Mouse (Mus musculus) naive thymus-derived CD4-positive, alpha-beta T cell, adult 2 months (primary cell): Measurements from ENCODE around the gene Ube2c.

Experiments used
- DNase-seq: peaks from one replicate; pipeline ENCODE4 v3.0.0-alpha.2; 2011; ENCODE audit warnings: low read depth

Ube2c gene

DNA sequence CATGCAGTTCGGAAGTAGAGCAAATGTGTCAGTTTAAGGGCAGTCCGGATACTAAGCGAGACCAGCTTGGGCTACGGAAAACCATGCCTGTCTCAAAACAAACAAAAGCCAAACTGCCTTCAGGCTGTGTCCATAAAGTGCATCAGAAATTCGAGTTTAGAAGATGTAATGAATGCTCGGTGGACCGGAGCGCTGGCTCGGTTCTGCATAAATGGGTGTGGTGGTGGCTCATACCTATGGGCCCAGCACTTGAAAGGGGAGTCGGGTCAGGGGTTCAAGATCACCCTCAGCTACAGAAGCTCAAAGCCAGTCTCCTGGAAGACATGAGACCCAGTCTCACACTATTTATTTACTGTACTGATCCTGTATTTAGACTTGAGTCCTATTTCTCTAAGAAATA is 18.1 kb downstream of the Ube2c start:
- no peak for DNase-seq

DNA sequence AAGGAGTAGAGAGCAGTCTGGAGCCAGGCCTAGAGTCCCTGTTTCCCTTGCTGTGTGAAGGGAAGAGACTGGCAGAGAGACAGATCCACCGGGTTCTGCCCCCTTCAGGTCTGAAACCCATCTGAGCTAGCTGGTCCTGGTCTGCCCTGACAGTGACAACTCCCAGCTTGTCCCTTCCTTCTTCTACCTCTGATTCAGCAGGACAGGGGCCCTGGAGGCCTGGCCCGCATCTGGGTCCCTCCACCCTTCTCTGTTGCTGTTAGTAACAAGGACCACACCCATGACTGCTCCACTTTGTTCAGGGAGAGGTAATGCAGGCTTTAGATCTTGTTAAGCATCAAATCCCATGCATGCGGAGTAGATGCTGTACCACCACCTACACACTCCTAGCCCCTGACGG is 18.7 kb downstream of the Ube2c start:
- no peak for DNase-seq

GRCm38 (mm10) chr2:164790451-164790850 is 20.8 kb downstream of the Ube2c start:
- no peak for DNase-seq

DNA sequence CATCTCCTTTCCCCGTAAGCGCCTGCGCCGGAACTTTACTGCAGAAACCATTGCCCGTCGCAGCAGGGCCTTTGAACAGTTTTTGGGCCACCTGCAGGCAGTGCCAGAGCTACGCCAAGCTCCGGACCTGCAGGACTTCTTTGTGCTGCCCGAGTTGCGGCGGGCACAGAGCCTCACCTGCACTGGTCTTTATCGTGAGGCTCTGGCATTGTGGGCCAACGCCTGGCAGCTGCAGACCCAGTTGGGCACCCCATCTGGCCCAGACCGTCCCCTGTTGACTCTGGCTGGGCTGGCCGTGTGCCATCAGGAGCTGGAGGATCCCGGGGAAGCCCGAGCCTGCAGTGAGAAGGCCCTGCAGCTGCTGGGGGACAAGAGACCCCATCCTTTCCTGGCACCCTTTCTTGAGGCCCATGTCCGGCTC is 22.2 kb downstream of the Ube2c start:
- no peak for DNase-seq

- DNase-seq = no peak
Observed at GRCm38 (mm10) chr2:164792400-164793190, 22.9 kb downstream of the Ube2c start.

DNA sequence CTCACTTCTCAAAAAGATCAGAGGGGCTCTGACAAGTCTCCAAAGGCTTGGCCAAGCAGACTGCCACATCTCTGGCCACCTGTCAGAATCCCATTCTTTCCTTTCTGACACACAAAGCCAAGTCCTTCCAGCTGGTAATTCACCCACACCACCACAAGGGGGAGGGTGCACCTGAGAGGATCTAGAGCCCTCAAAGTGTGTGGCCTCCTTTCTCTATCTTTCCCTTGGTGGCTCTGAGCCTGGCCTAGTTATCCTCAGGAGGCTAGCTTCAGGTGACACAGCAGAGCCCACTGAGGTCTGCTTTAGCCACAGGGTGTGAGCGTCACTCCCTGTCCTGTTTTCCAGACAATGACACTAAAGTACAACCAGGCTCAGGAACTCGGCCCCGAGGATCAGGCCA is 23.5 kb downstream of the Ube2c start:
- DNase-seq = peak; percentile 74

- peak; percentile 53 for DNase-seq
Observed at GRCm38 (mm10) chr2:164793772-164794171, 24.1 kb downstream of the Ube2c start.

DNA sequence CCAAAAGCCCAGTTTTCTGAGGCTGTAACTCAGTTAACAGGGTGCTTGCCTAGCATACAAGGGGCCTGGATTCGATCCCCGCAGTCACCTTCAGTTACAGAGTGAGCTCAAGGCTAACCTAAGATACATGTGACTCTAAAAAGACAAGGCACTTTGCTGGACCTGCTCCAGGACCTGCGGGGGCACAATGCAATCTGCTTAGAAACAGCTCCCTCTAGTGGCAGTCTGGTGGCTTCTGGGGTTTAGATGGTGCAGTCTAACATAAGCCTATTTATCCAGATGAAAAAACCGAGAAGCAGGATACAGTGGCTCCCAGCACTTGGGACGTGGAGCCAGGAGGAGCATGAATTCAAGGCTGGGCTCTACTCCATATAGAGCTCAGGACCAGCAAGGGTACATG is 24.6 kb downstream of the Ube2c start:
- DNase-seq = peak; percentile 88

- DNase-seq = no peak
Observed at GRCm38 (mm10) chr2:164795868-164796267, 26.2 kb downstream of the Ube2c start.

GRCm38 (mm10) chr2:164798554-164798953 is 28.9 kb downstream of the Ube2c start:
- peak; percentile 50 for DNase-seq

GRCm38 (mm10) chr2:164800252-164801004 is 30.7 kb downstream of the Ube2c start:
- DNase-seq = no peak

GRCm38 (mm10) chr2:164803201-164803920 is 33.7 kb downstream of the Ube2c start:
- DNase-seq = no peak

GRCm38 (mm10) chr2:164803921-164804313 is 34.2 kb downstream of the Ube2c start:
- DNase-seq = peak; percentile 37

DNA sequence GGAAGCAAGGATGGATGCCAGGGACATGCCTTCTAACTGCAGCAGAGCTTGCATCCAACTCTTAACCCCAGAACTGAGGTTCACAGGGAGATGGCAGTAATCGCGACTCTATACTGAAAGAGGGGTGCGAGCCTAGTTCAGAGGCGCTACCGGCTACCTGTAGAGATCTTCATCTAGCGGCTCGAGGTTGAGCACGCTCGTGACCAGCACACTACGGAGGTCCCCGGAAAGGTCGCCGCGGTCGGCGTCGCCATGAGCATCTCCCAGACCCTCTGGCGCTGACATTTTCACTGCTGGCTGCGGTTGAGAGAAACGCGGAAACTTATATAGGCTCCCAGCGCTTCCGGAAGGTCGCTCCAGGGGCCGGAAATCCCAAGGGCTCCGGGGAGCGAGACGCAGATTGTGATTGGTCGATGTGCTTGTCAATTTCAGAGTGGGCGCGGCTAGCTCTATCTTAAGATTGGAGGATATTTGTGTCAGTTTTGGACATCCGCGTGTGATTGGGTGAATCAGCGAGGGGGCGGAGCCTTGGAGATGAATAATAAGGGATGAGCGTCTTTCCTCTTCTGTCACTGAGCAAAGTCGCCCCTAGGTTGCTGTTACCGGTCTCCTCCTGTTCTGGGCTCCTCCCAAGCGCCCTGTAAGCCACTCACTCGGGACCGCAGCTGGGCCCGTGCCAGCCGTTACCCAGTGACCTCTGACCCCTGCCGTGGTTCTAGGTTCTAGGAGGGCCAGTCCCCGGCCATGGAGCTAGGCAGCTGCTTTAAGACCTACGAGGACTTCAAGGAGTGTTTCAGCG is 35.0 kb downstream of the Ube2c start, which contains the start of the genes Acot8 and Zswim3:
Acot8 (minus strand) TSS at position 350 of the 799 bp plus-strand sequence.
Zswim3 (plus strand) TSS at position 566 of the 799 bp plus-strand sequence.
- DNase-seq = peak; percentile 100

DNA sequence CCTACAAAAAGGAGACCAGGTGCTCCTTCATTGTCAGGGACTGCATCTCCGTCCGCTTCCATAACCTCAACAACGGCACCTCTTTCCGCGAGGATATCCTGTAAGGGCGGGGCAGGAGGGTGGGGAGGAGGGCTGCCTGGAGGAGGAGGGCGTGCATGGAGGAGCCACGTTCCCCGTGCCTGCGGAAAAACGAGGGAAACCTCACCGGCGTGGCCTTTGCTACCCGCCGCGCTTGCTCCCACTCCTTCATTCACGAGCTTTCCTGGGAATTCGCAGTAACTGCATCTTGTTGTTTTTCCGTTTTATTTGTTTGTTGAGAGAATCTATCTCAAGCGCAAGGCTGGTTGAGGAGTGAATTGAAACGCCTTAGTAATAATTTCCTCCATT is 35.6 kb downstream of the Ube2c start:
- DNase-seq = no peak

DNA sequence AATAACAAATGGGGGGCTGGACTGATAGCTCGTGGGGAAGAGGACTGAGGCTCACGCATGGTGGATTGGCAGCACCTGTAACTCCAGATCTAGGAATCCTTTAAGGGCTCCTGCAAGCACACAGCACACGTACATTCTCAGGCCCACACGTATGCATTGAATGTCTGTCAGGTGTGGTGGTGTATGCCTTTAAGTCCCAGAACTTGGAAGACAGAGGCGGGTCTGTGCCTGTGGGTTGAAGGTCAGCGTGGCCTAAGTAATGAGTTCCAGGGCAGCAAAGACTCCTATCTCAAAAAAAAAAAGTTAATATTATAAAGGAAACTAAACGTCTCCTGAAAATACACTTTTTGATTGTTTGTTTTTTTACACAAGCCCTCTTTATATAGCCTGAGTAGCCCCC is 36.9 kb downstream of the Ube2c start:
- no peak for DNase-seq

GRCm38 (mm10) chr2:164813557-164813956 is 43.9 kb downstream of the Ube2c start:
- no peak for DNase-seq

DNA sequence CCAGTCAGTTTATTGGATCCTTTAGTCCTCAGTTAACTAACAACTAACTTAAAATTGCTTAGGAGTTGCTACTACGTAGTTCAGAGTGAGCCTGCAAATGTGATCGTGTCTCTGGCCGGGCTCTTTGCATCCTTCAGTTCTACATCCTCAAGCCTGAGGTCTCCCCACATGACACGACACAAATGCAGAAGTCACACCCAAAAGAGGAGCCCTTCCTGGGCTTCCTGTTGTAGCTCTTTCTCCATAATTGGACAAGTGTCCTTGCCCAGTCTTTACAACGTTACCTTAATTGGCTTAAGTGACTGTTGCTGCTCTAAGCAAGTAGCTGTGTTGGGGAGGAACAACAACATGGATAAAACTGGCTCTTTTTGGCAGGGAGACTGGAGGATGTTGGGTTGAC is 45.6 kb downstream of the Ube2c start:
- no peak for DNase-seq

DNA sequence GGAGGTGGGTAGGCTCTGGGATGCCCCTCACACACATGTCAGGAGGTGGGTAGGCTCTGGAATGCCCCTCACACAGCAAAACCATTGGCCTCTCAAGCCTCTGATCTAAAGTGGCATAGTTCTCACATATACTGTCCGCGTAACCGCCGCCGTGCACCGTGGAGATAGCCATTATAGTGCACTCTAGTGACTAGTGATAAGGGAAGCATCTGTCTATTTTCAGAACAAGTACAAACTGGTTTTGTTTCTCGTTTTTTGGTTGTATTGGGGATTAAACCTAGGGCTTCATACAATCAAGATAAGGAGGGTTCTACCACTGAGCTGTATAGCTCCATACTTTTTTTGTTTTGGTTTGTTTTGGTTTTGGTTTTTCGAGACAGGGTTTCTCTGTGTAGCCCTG is 46.1 kb downstream of the Ube2c start:
- no peak for DNase-seq

DNA sequence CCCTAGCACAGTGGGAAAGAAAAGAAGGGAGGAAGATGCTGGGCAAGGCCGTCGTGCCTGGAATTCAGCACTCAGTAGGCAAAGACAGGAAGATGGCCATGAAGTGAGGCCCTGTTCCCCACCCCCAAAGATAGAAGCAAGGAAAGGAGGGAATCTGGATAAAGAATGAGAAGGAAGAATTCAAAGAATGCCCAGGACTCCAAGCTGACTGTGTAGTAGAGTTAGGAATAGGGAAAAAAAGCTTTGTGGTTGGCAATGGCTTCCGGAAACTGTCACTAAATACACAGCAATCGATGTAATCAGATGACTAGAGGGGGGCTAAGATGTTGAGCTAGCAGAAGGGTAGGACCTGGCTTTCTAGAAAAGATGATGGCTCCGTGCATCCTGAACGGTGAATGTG is 47.5 kb downstream of the Ube2c start:
- no peak for DNase-seq

DNA sequence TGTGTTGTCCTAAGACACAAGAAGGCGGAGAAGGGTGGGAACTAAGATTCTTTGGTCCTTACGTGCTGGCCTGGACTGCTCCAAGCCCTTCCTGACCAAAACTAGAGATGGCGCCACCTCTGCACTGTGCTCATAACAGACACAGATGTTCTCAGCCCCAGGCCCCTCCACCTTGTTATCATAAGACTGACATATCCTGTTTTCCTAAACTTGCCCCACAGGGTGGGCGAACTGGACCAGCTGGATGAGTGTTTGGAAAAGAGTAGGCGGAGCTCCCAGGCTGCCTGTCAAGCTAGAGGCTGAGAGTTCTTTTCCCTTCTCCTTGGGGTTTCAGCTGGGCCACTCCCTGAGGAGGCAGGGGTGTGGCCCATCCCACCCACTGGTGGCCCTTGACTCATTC is 48.0 kb downstream of the Ube2c start:
- DNase-seq = no peak

DNA sequence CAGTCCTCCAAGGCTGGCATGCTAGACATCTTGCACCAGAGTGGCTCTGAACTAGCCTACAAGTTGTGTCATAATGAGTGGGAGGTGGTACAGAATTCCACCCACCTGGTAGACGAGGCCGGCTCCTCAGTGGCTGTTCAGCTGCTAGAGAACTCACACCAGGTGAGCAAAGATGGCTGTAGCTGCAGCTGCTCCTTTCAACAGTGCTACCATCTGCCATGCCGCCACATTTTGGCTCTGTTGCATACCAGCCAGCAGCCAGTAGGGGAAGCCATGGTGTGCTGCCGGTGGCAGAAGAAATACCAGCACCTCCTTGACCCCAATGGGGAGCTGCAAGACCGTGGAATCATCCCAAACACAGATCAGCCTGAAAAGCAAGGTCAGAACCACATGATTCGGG is 51.4 kb downstream of the Ube2c start:
- DNase-seq = no peak
